Mouse (Mus musculus) ovary, adult 2 months (tissue): ENCODE measurements around the gene Phf21a. TPM values are rescaled to one million over a fixed set of nuclear protein-coding genes. Genes with fewer than 3 reads are reported as not detected.

Experiments
- polyA plus RNA-seq: library from polyadenylated mRNA; depleted of rRNA; stranded (reverse); fragments of >200 nt; gene quantifications from 2 replicates; pipeline ENCODE4 v1.2.3, GENCODE M21; 2012; rRNA removed

Gene Phf21a
- 75.5 and 120 TPM in 2 replicates for polyA plus RNA-seq

GRCm38 (mm10) chr2:92092817-92093216 is at the start of gene Phf21a:
TSS of gene Phf21a (plus strand) at chr2:92093117.

GRCm38 (mm10) chr2:92374514-92374913 is 281.6 kb downstream of the Phf21a start, which contains the start of the genes Pex16 and Large2:
TSS of gene Pex16 (plus strand) at chr2:92374676.
TSS of gene Large2 (minus strand) at chr2:92374869.

GRCm38 (mm10) chr2:92381901-92382588 is 289.1 kb downstream of the Phf21a start, which contains the start of gene 1700029I15Rik:
TSS of gene 1700029I15Rik (plus strand) at chr2:92382538.

GRCm38 (mm10) chr2:92401091-92401561 is 308.2 kb downstream of the Phf21a start, which contains the start of gene Mapk8ip1:
TSS of gene Mapk8ip1 (minus strand) at chr2:92401263.

Other genes with a start within 250 kb of the Phf21a start
- gene Chrm4, start 165.9 kb upstream of the Phf21a start, polyA plus RNA-seq: 13.1 and 14.6 TPM in 2 replicates
- gene Mdk, start 160.8 kb upstream of the Phf21a start, polyA plus RNA-seq: 94.6 and 120 TPM in 2 replicates
- not detected in 2 replicates for gene Gm9821, start 147.4 kb upstream of the Phf21a start, polyA plus RNA-seq
- 220 and 261 TPM in 2 replicates for gene Dgkz, start 117.3 kb upstream of the Phf21a start, polyA plus RNA-seq
- 16.2 and 22.1 TPM in 2 replicates for gene Creb3l1, start 68.6 kb upstream of the Phf21a start, polyA plus RNA-seq